Mouse (Mus musculus): ENCODE results near the gene Lsm7.
A peak's percentile ranks its signal among the peaks of the same experiment; 100 is the strongest.

- peak; percentile 39; the same call in 1 of the 2 replicates for TF ChIP-seq CTCF (IDR thresholded peaks at IDR 0.05; ENCODE audit: borderline replicate concordance, control insufficient read depth, extremely low read depth, insufficient read depth, low read length, poor library complexity)
- TF ChIP-seq POLR2A (IDR thresholded peaks at IDR 0.05; ENCODE audit: control insufficient read depth, extremely low read depth, insufficient read depth, low read length, poor library complexity), result peak; percentile 53
Measured at GRCm38 (mm10) chr10:80900318-80901247, 45.6 kb upstream of the Lsm7 start, which contains the start of gene Timm13.
